Mouse (Mus musculus) intestine, embryonic 14.5 days (tissue): ENCODE data around the gene Fhl3. TPM values are rescaled to one million over a fixed set of nuclear protein-coding genes. Genes with fewer than 3 reads are reported as not detected.

Source experiments
- ATAC-seq: fragments of 200-750 bp; cut with Nextera tagmentation; replicated peaks from 2 replicates; pipeline ENCODE4 v1.8.0; 2017; ENCODE audit warnings: low read depth, moderate number of reproducible peaks, moderate TSS enrichment, moderate library complexity; ENCODE audit not compliant: low FRiP score, low TSS enrichment
- DNase-seq: peaks from one replicate; pipeline ENCODE4 v3.0.0-alpha.2; 2018; ENCODE audit warnings: low spot score
- H3K27ac ChIP-seq: fragments of 300-500 bp; sonication (generic); 2 replicates; pipeline ENCODE4 v1.5.1; 2014; ENCODE audit warnings: low read depth, mild to moderate bottlenecking, control low read depth
- H3K27me3 ChIP-seq: fragments of 300-500 bp; sonication (generic); replicated peaks from 2 replicates; pipeline ENCODE4 v1.6.1; 2014; ENCODE audit warnings: low read length, control low read depth; ENCODE audit not compliant: control insufficient read depth, insufficient read depth
- H3K36me3 ChIP-seq: fragments of 300-500 bp; sonication (generic); 2 replicates; pipeline ENCODE4 v1.6.1; 2014; ENCODE audit warnings: low read length, control low read depth; ENCODE audit not compliant: control insufficient read depth, insufficient read depth
- H3K4me1 ChIP-seq: fragments of 300-500 bp; sonication (generic); replicated peaks from 2 replicates; pipeline ENCODE4 v1.6.1; 2014; ENCODE audit warnings: low read length, control low read depth, mixed read lengths; ENCODE audit not compliant: control insufficient read depth, insufficient read depth
- H3K4me2 ChIP-seq: fragments of 300-500 bp; sonication (generic); 2 replicates; pipeline ENCODE4 v1.6.1; 2014; ENCODE audit warnings: low read length
- H3K4me3 ChIP-seq: fragments of 300-500 bp; sonication (generic); 2 replicates; pipeline ENCODE4 v1.5.1; 2014; ENCODE audit warnings: low read depth, low read length, control low read depth, mixed read lengths
- H3K9ac ChIP-seq: fragments of 300-500 bp; sonication (generic); 2 replicates; pipeline ENCODE4 v1.6.1; 2014; ENCODE audit warnings: mild to moderate bottlenecking, low read length
- H3K9me3 ChIP-seq: fragments of 300-500 bp; sonication (generic); 2 replicates; pipeline ENCODE4 v1.6.1; 2016; ENCODE audit warnings: low read length, control low read depth; ENCODE audit not compliant: control insufficient read depth
- WGBS: fragments of 180-500 bp; shearing (Covaris S2); extraction: QIAGEN DNeasy Blood & Tissue Kit; methylation state at CpG from one replicate; pipeline ENCODE4 v1.1.7; 2014; 5-methylcytosine and 5-hydroxymethylcytosine counted together
- polyA plus RNA-seq: library from polyadenylated mRNA; unstranded; fragments of >200 nt; fragmentation: Nextera tagmentation; extraction: Ambion mirVana; gene quantifications from 2 replicates; pipeline ENCODE4 v1.2.1, GENCODE M21; 2014

The Fhl3 gene
- polyA plus RNA-seq = 12.9 and 13.6 TPM in 2 replicates

DNA sequence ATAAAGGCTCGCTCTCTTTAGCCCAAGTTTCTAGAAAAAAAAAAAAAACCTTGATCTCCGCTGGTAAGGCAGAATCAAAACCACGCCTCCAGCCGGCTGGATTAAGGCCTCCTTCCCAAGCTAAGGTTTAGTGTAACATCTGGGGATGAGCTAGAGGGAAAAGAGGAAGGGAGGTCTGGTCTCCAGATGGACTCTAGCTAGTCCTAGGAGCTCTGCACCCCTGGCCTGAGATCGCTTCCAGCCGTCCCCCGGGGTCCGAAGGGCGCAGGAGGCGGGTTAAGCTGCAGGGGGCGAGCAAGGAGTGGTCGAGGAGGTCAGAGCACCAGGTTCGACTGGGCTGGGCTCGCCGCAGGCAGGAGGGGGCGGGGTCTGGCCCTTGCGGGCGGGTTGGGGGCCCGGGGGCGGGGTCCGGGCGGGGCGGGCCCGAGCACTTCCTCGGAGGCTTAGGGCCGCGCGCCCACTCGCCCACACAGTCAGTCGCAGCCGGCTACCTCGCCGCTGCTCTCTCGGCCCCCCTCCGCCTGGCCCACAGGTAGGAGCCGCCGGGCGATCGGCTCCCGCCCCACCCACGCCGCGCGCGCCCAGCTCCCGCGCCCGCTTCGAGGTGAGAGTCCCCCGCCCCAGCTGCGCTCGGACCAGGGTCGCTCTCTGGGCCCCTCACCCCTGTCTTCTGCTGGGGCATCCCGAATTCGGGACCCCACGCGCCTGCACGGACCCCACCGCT lies at the start of gene Fhl3:
TSS of gene Fhl3 (plus strand) at position 454 of the 724 bp plus-strand sequence.
- WGBS = under 1% methylated on average over 31 of the region's 59 CpGs
- H3K27me3 ChIP-seq = peaks cover 4% of the 10 kb centered on the region; the same call in 1 of the 2 replicates
- no peaks in the 10 kb centered on the region for H3K9me3 ChIP-seq
- no peaks in the 10 kb centered on the region for H3K36me3 ChIP-seq
- H3K9ac ChIP-seq = peak within 1 kb of the TSS; percentile 81
- ATAC-seq (peak; percentile 70), DNase-seq (peak; percentile 88)
- H3K4me2 ChIP-seq = peak within 1 kb of the TSS; percentile 52
- H3K27ac ChIP-seq = peak within 1 kb of the TSS; percentile 76
- peak within 1 kb of the TSS; percentile 62 for H3K4me3 ChIP-seq
- peaks cover 45% of the 10 kb centered on the region for H3K4me1 ChIP-seq

DNA sequence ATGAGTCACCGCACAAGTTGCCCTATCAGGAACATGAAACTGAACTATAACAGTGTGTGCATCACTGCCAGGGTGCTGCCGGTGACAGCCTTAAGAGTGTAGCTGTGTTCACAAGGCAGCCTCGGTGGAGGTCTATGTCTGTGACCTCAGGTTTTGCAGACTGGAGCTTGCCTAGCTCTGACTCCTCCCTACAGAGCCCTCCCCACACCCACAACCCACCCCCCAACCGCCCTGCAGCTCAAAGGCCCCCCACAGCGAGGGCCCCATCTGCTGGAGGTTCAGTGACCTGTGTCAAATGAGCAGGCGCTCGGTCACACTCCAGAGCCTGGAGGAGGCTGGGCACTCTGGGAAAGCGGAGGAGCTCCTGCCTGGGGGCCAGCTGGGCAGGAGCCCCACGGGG lies 47.6 kb upstream of the Fhl3 start:
- ATAC-seq (no peak), DNase-seq (no peak)
- Histone ChIP-seq H3K9ac (no peak overlapping the region), H3K4me2 (no peak overlapping the region), H3K36me3 (no peaks in the 10 kb centered on the region), H3K9me3 (no peaks in the 10 kb centered on the region), H3K4me3 (no peak overlapping the region), H3K27ac (no peak overlapping the region), H3K4me1 (peaks cover 11% of the 10 kb centered on the region), H3K27me3 (peaks cover 57% of the 10 kb centered on the region)
- 3% methylated on average over 9 of the region's 9 CpGs for WGBS

DNA sequence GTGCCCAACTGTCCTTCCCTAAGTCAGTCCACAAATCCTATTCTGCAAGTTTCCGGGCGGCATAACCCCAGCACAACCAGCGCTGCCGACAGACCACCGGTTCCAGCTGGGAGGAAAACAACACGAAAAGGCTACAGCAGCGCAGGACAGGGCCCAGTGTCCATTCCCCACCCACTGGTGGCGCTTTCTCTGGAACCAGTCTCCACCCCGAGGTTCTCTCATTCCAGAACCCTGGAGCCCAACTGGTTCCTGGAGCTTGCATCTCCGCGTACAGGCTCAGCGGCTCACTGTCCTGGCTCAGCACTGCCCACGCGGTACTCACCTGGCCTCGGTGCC lies 44.0 kb upstream of the Fhl3 start, which contains the start of gene Pou3f1:
TSS of gene Pou3f1 (plus strand) at position 290 of the 336 bp plus-strand sequence.
- Histone ChIP-seq H3K4me2 (peak within 1 kb of the TSS; percentile 96), H3K4me3 (peak within 1 kb of the TSS; percentile 62), H3K27ac (no peak within 1 kb of the TSS), H3K9ac (peak within 1 kb of the TSS; percentile 29; the same call in 1 of the 2 replicates), H3K9me3 (no peaks in the 10 kb centered on the region), H3K4me1 (peaks cover 17% of the 10 kb centered on the region), H3K27me3 (peaks cover 87% of the 10 kb centered on the region), H3K36me3 (no peaks in the 10 kb centered on the region)
- DNase-seq (no peak), ATAC-seq (no peak)
- 1% methylated on average over 15 of the region's 15 CpGs for WGBS

DNA sequence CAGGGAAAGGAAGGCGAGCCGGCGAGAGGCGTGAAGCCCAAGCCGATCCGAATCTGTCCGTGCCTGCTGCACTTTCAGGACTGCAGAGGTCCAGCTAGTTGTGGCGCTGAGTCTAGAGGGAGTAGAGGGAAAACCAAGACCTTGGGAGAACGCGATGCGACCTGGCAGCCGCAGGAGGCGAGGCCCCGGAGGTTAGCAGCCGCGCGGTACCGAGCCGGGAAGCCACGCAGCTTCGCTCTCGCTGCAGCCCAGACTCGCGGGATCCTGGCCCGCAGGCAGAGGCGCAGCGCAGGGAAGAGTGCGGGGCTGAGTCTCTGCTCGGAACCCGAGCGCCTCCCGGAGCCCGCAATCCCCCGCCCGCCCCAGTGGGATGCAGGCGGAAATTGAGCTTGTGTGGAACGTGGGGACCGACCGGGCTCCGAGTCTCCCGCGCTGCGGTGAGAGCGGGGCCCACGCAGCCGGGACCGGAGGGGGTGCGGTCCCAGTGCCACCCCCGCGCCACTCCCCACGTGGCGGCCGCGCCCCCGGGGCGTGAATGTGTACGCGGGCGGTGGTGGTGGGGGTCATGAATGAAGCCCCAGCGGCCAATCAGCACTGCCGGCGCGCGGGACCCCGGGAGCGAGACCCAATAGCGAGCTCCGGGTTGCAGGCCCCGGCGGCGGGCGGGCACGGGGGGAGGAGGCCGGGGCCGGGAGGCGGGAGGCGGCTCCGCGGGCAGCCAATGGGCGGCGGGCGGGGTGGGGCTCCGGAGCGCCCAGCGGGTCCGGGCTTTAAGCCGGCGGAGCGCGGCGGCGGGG lies 43.4 kb upstream of the Fhl3 start:
- under 1% methylated on average over 87 of the region's 92 CpGs for WGBS
- H3K9ac ChIP-seq = peak overlapping the region; percentile 29; the same call in 1 of the 2 replicates
- peaks cover 17% of the 10 kb centered on the region for H3K4me1 ChIP-seq
- peaks cover 92% of the 10 kb centered on the region for H3K27me3 ChIP-seq
- H3K4me3 ChIP-seq = peak overlapping the region; percentile 62
- H3K36me3 ChIP-seq = no peaks in the 10 kb centered on the region
- H3K4me2 ChIP-seq = peak overlapping the region; percentile 96
- H3K27ac ChIP-seq = no peak overlapping the region
- DNase-seq (peak; percentile 86), ATAC-seq (peak; percentile 90)
- no peaks in the 10 kb centered on the region for H3K9me3 ChIP-seq

DNA sequence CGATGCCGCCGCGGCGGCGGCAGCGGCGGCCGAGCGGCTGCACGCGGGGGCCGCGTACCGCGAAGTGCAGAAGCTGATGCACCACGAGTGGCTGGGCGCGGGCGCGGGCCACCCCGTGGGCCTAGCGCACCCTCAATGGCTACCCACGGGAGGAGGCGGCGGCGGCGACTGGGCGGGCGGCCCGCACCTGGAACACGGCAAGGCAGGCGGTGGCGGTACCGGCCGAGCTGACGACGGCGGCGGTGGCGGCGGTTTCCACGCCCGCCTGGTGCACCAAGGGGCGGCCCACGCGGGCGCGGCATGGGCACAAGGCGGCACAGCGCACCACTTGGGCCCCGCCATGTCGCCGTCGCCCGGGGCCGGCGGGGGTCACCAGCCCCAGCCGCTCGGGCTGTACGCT lies 42.7 kb upstream of the Fhl3 start:
- H3K4me3 ChIP-seq = peak overlapping the region; percentile 62
- no peaks in the 10 kb centered on the region for H3K36me3 ChIP-seq
- H3K27ac ChIP-seq = no peak overlapping the region
- peaks cover 95% of the 10 kb centered on the region for H3K27me3 ChIP-seq
- H3K9me3 ChIP-seq = no peaks in the 10 kb centered on the region
- peak; percentile 69 for DNase-seq
- under 1% methylated on average over 40 of the region's 61 CpGs for WGBS
- ATAC-seq = peak; percentile 29
- H3K4me1 ChIP-seq = peaks cover 17% of the 10 kb centered on the region
- peak overlapping the region; percentile 96 for H3K4me2 ChIP-seq
- peak overlapping the region; percentile 25; the same call in 1 of the 2 replicates for H3K9ac ChIP-seq

DNA sequence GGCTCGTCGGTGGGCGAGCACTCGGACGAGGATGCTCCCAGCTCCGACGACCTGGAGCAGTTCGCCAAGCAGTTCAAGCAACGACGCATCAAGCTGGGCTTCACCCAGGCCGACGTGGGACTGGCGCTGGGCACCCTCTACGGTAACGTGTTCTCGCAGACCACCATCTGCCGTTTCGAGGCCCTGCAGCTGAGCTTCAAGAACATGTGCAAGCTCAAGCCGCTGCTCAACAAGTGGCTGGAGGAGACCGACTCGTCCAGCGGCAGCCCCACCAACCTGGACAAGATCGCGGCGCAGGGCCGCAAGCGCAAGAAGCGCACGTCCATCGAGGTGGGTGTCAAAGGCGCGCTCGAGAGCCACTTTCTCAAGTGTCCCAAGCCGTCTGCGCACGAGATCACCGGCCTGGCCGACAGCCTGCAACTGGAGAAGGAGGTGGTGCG lies 42.1 kb upstream of the Fhl3 start:
- Histone ChIP-seq H3K27ac (no peak overlapping the region), H3K4me3 (peak overlapping the region; percentile 62), H3K4me2 (peak overlapping the region; percentile 96), H3K9ac (no peak overlapping the region), H3K4me1 (peaks cover 14% of the 10 kb centered on the region), H3K9me3 (no peaks in the 10 kb centered on the region), H3K36me3 (no peaks in the 10 kb centered on the region), H3K27me3 (peaks cover 95% of the 10 kb centered on the region)
- ATAC-seq (no peak), DNase-seq (peak; percentile 80)
- WGBS = under 1% methylated on average over 39 of the region's 39 CpGs

DNA sequence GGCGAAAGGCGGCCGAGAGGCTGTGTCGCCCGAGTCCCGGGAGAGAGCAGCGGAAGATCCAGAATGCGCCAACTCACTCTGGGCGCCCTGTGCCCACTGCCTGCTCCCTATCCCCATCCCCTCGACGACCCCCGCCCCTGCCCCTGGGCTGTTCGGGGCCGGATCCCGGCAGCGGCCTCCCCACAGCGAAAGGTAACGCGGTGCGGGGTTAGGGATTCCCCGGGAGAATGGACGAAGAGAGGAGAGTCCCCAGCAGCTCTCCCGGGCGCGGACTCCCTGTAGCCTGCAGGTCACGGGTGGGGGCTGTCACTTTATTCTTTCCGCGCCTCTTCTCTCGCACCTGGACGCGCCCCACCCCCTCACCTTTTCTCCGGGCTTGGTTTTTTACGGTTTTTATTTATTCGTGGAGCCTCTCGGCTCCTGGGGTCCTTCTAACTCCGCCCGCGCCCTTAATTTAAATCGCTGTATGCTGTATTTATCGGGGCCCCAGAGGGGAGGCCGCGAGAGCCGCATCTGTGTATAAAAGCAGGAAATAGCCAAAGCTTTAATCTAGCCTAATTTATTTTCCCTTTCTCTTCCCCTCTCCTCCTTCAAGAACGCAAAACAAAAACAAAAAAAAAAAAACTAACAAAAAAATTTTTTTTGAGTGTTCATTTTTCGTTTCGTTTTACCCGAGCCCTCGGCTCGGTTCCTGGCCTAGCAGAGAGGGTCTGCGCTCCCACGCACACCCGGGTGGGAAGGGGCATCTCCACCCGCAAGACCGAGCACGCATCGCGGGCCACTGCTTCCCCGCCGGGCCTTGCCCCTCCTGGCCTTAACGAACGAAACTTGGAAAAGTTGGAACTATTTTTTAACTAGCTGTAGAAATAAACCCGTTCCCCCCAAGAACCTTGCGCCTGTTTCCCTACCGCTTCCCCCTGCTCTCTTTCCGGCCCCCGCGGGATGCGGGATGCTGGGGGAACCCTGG lies 41.0 kb upstream of the Fhl3 start:
- Histone ChIP-seq H3K27ac (no peak overlapping the region), H3K9me3 (no peaks in the 10 kb centered on the region), H3K4me3 (peak overlapping the region; percentile 23), H3K4me2 (peak overlapping the region; percentile 37), H3K9ac (no peak overlapping the region), H3K27me3 (peaks cover 92% of the 10 kb centered on the region), H3K4me1 (peaks cover 14% of the 10 kb centered on the region), H3K36me3 (no peaks in the 10 kb centered on the region)
- DNase-seq (peak; percentile 76), ATAC-seq (no peak)
- WGBS = 2% methylated on average over 67 of the region's 68 CpGs

DNA sequence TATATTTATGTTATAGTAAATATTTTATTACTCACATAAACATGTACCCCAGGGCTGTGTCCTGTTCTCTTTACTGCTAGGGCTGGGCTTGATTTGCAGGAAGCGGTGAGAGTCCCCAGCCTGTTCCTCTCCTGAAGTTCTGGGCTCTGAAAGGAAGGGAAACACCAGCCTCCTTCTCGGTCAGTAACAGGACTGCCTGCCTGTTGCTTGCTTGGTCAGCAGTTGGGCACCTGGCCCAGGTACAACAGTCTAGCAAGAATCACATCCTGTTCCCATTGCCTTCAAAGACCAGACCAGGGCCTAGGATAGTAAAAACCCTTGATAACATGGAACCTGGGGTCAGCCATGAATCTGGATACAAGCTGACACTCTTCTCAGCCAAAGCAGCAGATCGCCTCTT lies 39.9 kb upstream of the Fhl3 start:
- peak; percentile 65 for DNase-seq
- Histone ChIP-seq H3K27ac (no peak overlapping the region), H3K4me3 (no peak overlapping the region), H3K4me1 (peaks cover 14% of the 10 kb centered on the region), H3K36me3 (no peaks in the 10 kb centered on the region), H3K27me3 (peaks cover 88% of the 10 kb centered on the region), H3K9ac (no peak overlapping the region), H3K4me2 (no peak overlapping the region), H3K9me3 (no peaks in the 10 kb centered on the region)
- WGBS = 48% methylated on average over 3 of the region's 3 CpGs
- ATAC-seq = no peak
